Mouse (Mus musculus): Measurements from ENCODE around the gene Slc39a3.
"Not testable (repeated sequence)": the region's sequence is repeated elsewhere in the genome, so short reads cannot be mapped to it uniquely, and the experiment has no call there.

Slc39a3 gene

GRCm38 (mm10) chr10:81036988-81037580 is at the start of gene Slc39a3:
Gene Slc39a3 (minus strand): TSS chr10:81037426.
- DNase-seq (ENCODE audit: low read depth): peak; percentile 99

- DNase-seq (ENCODE audit: low read depth): peak; percentile 80
Observed at GRCm38 (mm10) chr10:81087021-81087420, 49.8 kb upstream of the Slc39a3 start.

- DNase-seq (ENCODE audit: low read depth): peak; percentile 72
Observed at GRCm38 (mm10) chr10:81082168-81082960, 45.1 kb upstream of the Slc39a3 start.

- no peak for DNase-seq (ENCODE audit: low read depth)
Observed at GRCm38 (mm10) chr10:81080008-81080655, 42.9 kb upstream of the Slc39a3 start.

GRCm38 (mm10) chr10:81077916-81078315 is 40.7 kb upstream of the Slc39a3 start:
- no peak for DNase-seq (ENCODE audit: low read depth)

- DNase-seq (ENCODE audit: low read depth): no peak
Observed at GRCm38 (mm10) chr10:81076356-81076755, 39.1 kb upstream of the Slc39a3 start.

GRCm38 (mm10) chr10:81075734-81076133 is 38.5 kb upstream of the Slc39a3 start:
- DNase-seq (ENCODE audit: low read depth): no peak

- no peak for DNase-seq (ENCODE audit: low read depth)
Observed at GRCm38 (mm10) chr10:81073464-81073863, 36.2 kb upstream of the Slc39a3 start.

- no peak for DNase-seq (ENCODE audit: low read depth)
Observed at GRCm38 (mm10) chr10:81072290-81072689, 35.1 kb upstream of the Slc39a3 start.

- DNase-seq (ENCODE audit: low read depth): peak; percentile 99
Observed at GRCm38 (mm10) chr10:81069836-81070235, 32.6 kb upstream of the Slc39a3 start, which contains the start of gene Thop1. Gene Thop1 (plus strand): TSS chr10:81070035.

GRCm38 (mm10) chr10:81068706-81069105 is 31.5 kb upstream of the Slc39a3 start:
- DNase-seq (ENCODE audit: low read depth): no peak

GRCm38 (mm10) chr10:81064519-81064918 is 27.3 kb upstream of the Slc39a3 start:
- DNase-seq (ENCODE audit: low read depth): not testable (repeated sequence)

GRCm38 (mm10) chr10:81062710-81063109 is 25.5 kb upstream of the Slc39a3 start:
- DNase-seq (ENCODE audit: low read depth): no peak

GRCm38 (mm10) chr10:81059603-81060543 is 22.6 kb upstream of the Slc39a3 start, which contains the start of gene Sgta:
Gene Sgta (minus strand): TSS chr10:81060181.
- DNase-seq (ENCODE audit: low read depth): peak; percentile 100

GRCm38 (mm10) chr10:81058896-81059295 is 21.7 kb upstream of the Slc39a3 start:
- no peak for DNase-seq (ENCODE audit: low read depth)

- DNase-seq (ENCODE audit: low read depth): no peak
Observed at GRCm38 (mm10) chr10:81057406-81058130, 20.3 kb upstream of the Slc39a3 start.

- DNase-seq (ENCODE audit: low read depth): not testable (repeated sequence)
Observed at GRCm38 (mm10) chr10:81055802-81056340, 18.6 kb upstream of the Slc39a3 start.

- DNase-seq (ENCODE audit: low read depth): no peak
Observed at GRCm38 (mm10) chr10:81055169-81055568, 17.9 kb upstream of the Slc39a3 start.

GRCm38 (mm10) chr10:81052577-81052976 is 15.4 kb upstream of the Slc39a3 start:
- DNase-seq (ENCODE audit: low read depth): no peak

GRCm38 (mm10) chr10:81051133-81051532 is 13.9 kb upstream of the Slc39a3 start:
- peak; percentile 61 for DNase-seq (ENCODE audit: low read depth)

GRCm38 (mm10) chr10:81050645-81051044 is 13.4 kb upstream of the Slc39a3 start:
- peak; percentile 57 for DNase-seq (ENCODE audit: low read depth)

All from 416B (cell line).